ENCODE assay signal across 10 mouse cellular contexts in genomic region chr11:73326485-73326886, GRCm38 (mm10). TPM values are rescaled to one million over a fixed set of nuclear protein-coding genes. Genes with fewer than 3 reads are reported as not detected.
A peak's percentile ranks its signal among the peaks of the same experiment; 100 is the strongest.
DNase-seq lines count a peak whose midpoint lies in the region; ATAC-seq lines count a peak whose summit lies in the region.
"Had no signal": no experiment of that assay in that cellular context is flagged by ENCODE, and none has a peak within 500 bp of the region (broad histone marks: within the 10 kb centered on the region; RNA-seq: fewer than 3 reads in every experiment).

No protein-coding gene starts in this region.

- 0 out of 2 replicates have a peak overlapping the region, but pooled peaks have one; percentile 14 for H3K27ac ChIP-seq in kidney, embryonic 14.5 days (ENCODE audit: low read depth, low read length)
- no peak overlapping the region for H3K27ac ChIP-seq in lung, embryonic 16.5 days (ENCODE audit: low read length)
- H3K27ac ChIP-seq: hindbrain, embryonic 14.5 days had no signal

- H3K4me2 ChIP-seq in kidney, embryonic 14.5 days (replicated peaks; ENCODE audit: low read depth, low read length), result peak overlapping the region; percentile 30
- peak overlapping the region; percentile 10 for H3K4me2 ChIP-seq in lung, embryonic 16.5 days (ENCODE audit: low read depth, low read length)
- H3K4me2 ChIP-seq: hindbrain, embryonic 14.5 days had no signal

- no peaks in the 10 kb centered on the region for H3K27me3 ChIP-seq in kidney, embryonic 14.5 days (ENCODE audit: control insufficient read depth, insufficient read depth, low read length)
- H3K27me3 ChIP-seq in lung, embryonic 16.5 days (ENCODE audit: control insufficient read depth, insufficient read depth, low read depth, low read length), result no peaks in the 10 kb centered on the region

- H3K4me1 ChIP-seq in kidney, embryonic 14.5 days (ENCODE audit: control insufficient read depth, insufficient read depth, low read length), result no peaks in the 10 kb centered on the region
- H3K4me1 ChIP-seq in lung, embryonic 16.5 days (replicated peaks; ENCODE audit: control insufficient read depth, insufficient read depth, low read length), result peaks cover 7% of the 10 kb centered on the region; the same call in 1 of the 2 replicates

- WGBS in kidney, embryonic 14.5 days, result 13% methylated on average over 12 of the region's 12 CpGs
- 29% methylated on average over 12 of the region's 12 CpGs for WGBS in lung, embryonic 16.5 days

- ATAC-seq in kidney, embryonic 14.5 days (ENCODE audit: low FRiP score, low TSS enrichment), result peak; percentile 60; the same call in 1 of the 2 replicates
- 0 out of 2 replicates have a peak, but pooled peaks have one; percentile 52 for ATAC-seq in lung, embryonic 16.5 days (ENCODE audit: low read depth)
- ATAC-seq in inflammation-experienced regulatory T-cells, adult 6 months, result no peak

- H3K9me3 ChIP-seq in kidney, embryonic 14.5 days (ENCODE audit: control insufficient read depth, low read length), result no peaks in the 10 kb centered on the region
- H3K9me3 ChIP-seq in lung, embryonic 16.5 days (ENCODE audit: control insufficient read depth, low read length), result no peaks in the 10 kb centered on the region; the same call in 1 of the 2 replicates

- no peak overlapping the region; the same call in 1 of the 2 replicates for H3K4me3 ChIP-seq in kidney, embryonic 14.5 days (ENCODE audit: low read length)
- H3K4me3 ChIP-seq in lung, embryonic 16.5 days (ENCODE audit: low read length), result no peak overlapping the region

- DNase-seq in embryo, embryonic 10.5 days (ENCODE audit: low spot score), result peak; percentile 4
- DNase-seq in embryo, embryonic 10 days (ENCODE audit: low spot score), result no peak
- DNase-seq in NIH3T3 (ENCODE audit: low read depth), result peak; percentile 57
- DNase-seq in frontal cortex, postnatal 25 days (ENCODE audit: low spot score in 2 of 2), result no peak
- DNase-seq in thymus, postnatal 14 days, result no peak
- DNase-seq: cerebellum, adult 11-12 months had no signal

- no peak overlapping the region for H3K9ac ChIP-seq in kidney, embryonic 14.5 days (ENCODE audit: low read depth, low read length)
- H3K9ac ChIP-seq in lung, embryonic 16.5 days (ENCODE audit: low read length), result no peak overlapping the region
- H3K9ac ChIP-seq: hindbrain, embryonic 14.5 days had no signal

- H3K36me3 ChIP-seq in kidney, embryonic 14.5 days (ENCODE audit: control insufficient read depth, insufficient read depth, low read length), result no peaks in the 10 kb centered on the region
- no peaks in the 10 kb centered on the region for H3K36me3 ChIP-seq in lung, embryonic 16.5 days (ENCODE audit: control insufficient read depth, insufficient read depth, low read length)

RNA-seq across cellular contexts. Expression of gene Aspa, which starts 2.9 kb away (rescaled TPM):
- 4.5 and 6.3 TPM in 2 replicates for polyA plus RNA-seq in kidney, embryonic 14.5 days (2014; fragmentation: Nextera tagmentation; extraction: Ambion mirVana)
- 1.4 and 1.8 TPM in 2 replicates for polyA plus RNA-seq in lung, embryonic 16.5 days (2015; fragmentation: Nextera tagmentation; extraction: Ambion mirVana)
- polyA plus RNA-seq in inflammation-experienced regulatory T-cells, adult 6 months (2017; shearing (Covaris generic)), result not detected

RNA-seq across cellular contexts. Expression of gene Gm49340, which starts 3.1 kb away (rescaled TPM):
- not detected in 2 replicates for polyA plus RNA-seq in kidney, embryonic 14.5 days (2014; fragmentation: Nextera tagmentation; extraction: Ambion mirVana)
- polyA plus RNA-seq in lung, embryonic 16.5 days (2015; fragmentation: Nextera tagmentation; extraction: Ambion mirVana), result not detected in 2 replicates
- not detected for polyA plus RNA-seq in inflammation-experienced regulatory T-cells, adult 6 months (2017; shearing (Covaris generic))
- polyA plus RNA-seq: hindbrain, embryonic 14.5 days had no signal

RNA-seq across cellular contexts. Expression of gene Spata22, which starts 3.1 kb away (rescaled TPM):
- polyA plus RNA-seq in kidney, embryonic 14.5 days (2014; fragmentation: Nextera tagmentation; extraction: Ambion mirVana), result 0.16 TPM in 1 of 2 replicates, not detected in the other
- 0.21 TPM in 1 of 2 replicates, not detected in the other for polyA plus RNA-seq in lung, embryonic 16.5 days (2015; fragmentation: Nextera tagmentation; extraction: Ambion mirVana)
- polyA plus RNA-seq in inflammation-experienced regulatory T-cells, adult 6 months (2017; shearing (Covaris generic)), result not detected
- polyA plus RNA-seq: hindbrain, embryonic 14.5 days had no signal

RNA-seq across cellular contexts. Expression of gene Olfr20, which starts 24.1 kb away (rescaled TPM):
- not detected in 2 replicates for polyA plus RNA-seq in kidney, embryonic 14.5 days (2014; fragmentation: Nextera tagmentation; extraction: Ambion mirVana)
- polyA plus RNA-seq in lung, embryonic 16.5 days (2015; fragmentation: Nextera tagmentation; extraction: Ambion mirVana), result not detected in 2 replicates
- not detected for polyA plus RNA-seq in inflammation-experienced regulatory T-cells, adult 6 months (2017; shearing (Covaris generic))
- polyA plus RNA-seq: hindbrain, embryonic 14.5 days had no signal

RNA-seq across cellular contexts. Expression of gene Olfr376, which starts 44.6 kb away (rescaled TPM):
- polyA plus RNA-seq in kidney, embryonic 14.5 days (2014; fragmentation: Nextera tagmentation; extraction: Ambion mirVana), result not detected in 2 replicates
- polyA plus RNA-seq in lung, embryonic 16.5 days (2015; fragmentation: Nextera tagmentation; extraction: Ambion mirVana), result not detected in 2 replicates
- polyA plus RNA-seq in inflammation-experienced regulatory T-cells, adult 6 months (2017; shearing (Covaris generic)), result not detected
- polyA plus RNA-seq: hindbrain, embryonic 14.5 days had no signal

Comparison
In these comparisons a context has a peak if more than half of its experiments do, and no peak if none do; other contexts are left out.
1. DNase-seq: peak in embryo, embryonic 10.5 days (single experiment) and NIH3T3 (single experiment); none in embryo, embryonic 10 days (single experiment), frontal cortex, postnatal 25 days (0 of 2) and thymus, postnatal 14 days (single experiment).